Mouse (Mus musculus) retina, adult 2 months (tissue): ENCODE results near the gene Pik3cb.

Experiments used
- DNase-seq: peaks from one replicate; pipeline ENCODE4 v3.0.0-alpha.2; 2012; ENCODE audit warnings: low read depth, low spot score

Gene Pik3cb

DNA sequence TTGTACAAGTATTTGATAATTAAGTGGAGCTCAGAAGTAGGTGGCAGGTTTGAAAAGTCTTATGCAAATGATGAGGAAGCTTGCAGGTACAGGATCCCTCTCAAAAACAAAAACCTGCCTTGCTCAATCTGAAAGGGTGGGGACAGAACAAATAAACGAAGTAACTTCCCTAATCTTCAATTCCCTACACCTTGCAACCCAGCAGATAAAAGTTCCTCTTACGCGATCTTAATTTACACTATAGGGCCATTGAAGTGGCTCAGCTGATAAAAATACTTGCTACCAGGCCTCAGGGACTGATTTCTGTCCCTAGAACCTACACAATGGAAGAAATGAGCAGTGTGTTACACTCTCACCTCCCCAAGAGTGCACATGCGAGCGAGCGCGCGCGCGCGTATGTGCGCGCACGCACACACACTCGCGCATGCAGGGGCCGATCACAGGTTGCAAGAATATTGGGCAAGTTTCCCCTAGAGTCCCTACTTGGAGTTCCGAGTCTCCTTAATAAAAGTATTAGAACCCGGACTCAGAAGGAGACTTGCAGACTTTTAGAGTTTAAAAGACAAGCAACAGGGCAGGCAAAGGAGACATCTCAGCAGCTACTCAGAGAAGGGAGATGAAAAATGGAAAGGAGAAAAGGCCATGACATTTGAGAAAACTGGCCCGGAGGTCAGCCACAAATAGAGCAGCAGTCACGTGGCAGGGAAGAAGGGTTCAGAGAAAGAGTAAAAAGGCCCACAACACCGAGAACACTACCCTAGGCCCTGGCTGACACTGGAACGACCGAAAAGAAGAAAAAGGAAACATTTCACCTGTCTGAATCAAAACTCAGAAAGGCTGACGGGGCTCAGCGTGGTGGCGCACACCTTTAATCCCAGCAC lies 6.7 kb upstream of the Pik3cb start:
- no peak for DNase-seq

DNA sequence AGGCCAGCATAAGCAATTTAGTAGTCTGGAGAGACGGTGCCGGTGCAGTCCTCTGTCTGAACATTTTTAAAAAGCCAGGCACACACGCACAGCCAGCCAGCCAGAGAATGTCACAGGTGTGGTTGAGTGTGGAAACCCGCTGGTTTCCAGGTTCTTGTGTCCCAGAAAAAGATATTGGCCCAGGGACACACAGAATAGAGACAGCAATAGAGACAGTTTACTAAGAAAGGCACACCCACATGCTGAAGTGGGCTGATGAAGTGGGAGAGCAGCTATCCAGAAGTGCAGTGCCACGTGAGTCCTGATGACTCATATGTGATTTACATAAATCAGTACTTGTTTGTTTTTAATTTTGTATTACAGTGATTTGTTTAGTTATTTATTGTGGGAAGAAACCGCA lies 5.3 kb upstream of the Pik3cb start:
- DNase-seq, result no peak

DNA sequence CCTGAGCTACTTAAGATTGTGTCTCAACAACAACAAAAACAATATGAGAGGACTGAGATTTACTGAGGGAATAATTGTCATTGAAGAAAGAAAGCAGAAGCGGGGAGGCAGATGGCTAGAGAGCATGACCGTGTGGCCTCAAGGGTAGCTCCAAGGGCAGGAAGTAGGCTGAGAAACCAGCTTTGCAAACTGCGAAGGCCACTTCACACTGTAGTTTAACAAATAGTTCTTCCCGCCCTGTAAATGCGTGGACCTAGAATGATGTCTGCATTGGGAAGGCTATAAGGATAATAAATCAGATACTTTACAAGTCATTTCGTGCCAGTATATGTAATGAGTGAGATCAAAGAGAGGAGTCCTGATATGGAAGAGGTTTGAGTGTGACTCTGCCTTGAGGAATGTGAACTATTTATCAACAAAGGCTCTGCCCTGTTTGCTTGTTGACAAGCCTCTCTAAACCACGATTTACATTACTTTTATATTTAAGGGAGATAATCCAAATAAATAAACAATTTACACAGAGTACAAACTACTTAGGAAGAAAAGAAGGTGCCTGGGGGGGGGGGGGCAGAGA lies 4.1 kb upstream of the Pik3cb start:
- DNase-seq, result no peak

DNA sequence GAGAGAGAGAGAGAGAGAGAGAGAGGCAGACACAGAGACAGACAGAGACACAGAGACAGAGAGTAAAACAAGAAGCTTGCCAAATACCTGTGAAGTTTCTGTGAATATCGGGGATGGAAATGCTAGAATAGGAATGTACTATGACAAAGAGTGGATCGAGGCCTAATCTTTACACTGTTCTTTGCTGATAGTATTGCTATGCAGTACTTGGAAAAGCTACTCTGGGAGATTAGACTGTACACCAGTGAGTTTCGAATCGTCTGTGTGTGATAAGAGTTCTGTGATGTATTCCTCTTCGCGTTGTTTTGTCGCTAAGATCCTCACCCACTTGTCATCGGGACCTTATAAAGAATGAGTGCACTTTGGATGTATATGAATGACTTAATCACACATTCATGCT lies 1.2 kb upstream of the Pik3cb start:
- DNase-seq, result no peak

DNA sequence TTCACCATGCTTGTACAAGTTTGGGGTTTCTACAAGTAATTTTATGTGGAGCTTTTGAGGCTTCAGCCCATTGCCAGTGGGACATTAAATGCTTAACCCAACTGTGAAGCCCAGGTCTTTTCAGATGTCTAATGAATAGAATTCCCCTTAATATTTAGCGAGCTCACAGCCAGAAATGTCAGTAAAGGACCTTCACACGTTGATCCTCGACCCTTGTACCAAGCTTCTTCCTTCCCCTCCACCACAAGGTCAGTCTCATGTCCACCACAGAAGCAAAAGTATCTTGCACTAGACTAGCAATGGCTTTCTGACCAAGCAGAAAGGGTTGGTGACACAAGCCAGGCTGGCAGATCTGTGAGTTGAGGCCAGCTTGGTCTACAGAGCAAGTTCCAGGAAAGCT lies 750 bp upstream of the Pik3cb start:
- DNase-seq, result no peak

DNA sequence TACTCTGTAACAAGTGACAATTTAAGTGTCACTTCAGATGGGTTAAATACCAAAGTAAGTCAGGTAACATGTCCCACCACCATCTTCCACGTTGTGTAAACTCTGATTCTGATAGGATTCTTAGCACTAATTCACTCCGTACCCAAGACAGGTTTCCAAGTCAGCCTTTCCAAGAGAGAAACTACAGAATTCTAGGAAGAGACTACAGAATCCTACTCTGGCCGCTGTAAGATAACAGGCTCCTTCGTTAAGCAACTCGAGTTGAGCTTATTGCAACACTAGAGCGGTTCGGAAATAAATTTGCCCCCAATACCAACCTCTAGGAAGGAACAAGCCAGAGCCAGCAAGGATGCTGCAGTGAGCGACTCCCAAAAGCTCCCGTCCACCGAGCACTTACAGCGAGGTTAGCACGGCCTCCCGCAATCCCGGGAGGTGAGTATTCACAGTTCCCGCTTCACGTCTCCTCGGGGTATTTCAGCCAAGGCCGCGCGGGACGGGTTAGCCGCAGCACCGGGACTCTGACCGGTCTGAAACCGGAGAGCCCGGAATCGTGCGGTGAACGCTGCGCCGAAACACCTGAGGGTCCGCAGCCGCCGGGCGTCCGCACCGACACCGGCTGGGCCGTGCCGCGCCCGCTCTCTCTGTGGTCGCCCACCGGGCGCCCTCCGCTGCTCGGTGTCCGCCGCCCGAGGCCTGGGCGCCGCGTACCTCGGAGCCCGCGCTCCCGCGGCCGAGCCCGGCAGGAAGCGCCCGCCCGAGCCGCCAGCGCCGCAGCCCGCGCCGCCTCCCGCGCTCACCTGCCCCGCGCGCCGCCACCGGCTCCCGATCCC lies 1.0 kb downstream of the Pik3cb start:
- no peak for DNase-seq

DNA sequence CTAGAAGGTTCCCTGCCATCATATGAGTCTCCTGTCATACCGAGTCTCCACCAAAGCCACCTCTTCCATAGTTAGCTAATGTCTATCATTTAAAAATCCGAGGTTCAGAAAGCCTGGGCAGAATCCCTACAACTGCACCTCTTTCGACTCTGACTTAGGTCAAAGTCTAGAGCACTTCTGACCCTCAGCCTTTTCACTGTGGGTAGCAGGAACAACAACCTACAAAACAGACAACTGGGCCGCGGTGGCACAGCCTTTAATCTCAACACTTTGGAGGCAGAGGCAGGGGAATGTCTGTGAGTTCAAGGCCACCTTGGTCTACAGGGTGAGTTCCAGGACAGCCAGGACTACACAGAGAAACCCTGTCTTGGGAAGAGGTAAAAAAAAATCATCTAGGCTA lies 3.1 kb downstream of the Pik3cb start:
- DNase-seq, result no peak

DNA sequence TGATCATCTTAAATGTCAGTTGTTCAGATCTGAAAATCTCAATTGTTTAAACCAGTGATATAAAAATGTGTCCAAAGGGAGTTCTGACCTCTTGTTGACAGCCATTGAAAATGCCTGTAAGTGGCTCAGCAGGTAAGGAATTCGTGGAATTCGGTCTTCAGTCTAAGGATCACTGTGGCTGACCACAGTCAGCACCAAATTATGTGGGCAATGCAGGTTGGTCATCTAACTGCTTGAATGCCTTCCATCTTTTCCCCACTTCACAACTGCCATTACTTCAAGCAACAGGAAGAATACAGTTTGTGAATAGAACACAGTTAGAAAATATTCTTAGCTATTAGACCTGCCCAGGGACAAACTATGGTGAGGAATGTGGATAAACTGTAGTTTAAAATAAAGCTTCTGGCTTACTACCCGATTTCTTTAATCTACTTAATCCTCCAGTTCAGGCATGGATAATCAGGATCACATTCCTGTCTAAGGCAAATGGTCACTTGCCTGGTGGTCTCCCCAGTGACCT lies 8.4 kb downstream of the Pik3cb start:
- no peak for DNase-seq

DNA sequence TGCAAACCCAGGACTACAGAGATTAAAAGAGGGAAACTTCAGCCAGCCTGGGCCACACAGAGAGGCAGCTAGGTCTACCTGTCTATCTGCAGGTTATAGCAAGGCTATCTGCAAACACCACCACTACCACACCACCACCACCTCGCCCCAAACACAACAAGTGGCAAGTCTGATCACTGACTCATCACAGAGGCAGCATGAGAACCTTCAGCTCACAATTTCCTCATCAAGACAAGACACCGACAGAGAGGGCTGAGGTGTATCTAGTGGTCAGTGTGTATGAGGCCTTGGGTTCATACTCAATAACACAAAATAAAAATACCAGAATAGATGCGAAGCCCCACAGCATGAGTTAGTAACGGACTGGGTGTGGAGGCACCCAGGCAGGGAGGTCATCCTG lies 9.3 kb downstream of the Pik3cb start:
- no peak for DNase-seq

DNA sequence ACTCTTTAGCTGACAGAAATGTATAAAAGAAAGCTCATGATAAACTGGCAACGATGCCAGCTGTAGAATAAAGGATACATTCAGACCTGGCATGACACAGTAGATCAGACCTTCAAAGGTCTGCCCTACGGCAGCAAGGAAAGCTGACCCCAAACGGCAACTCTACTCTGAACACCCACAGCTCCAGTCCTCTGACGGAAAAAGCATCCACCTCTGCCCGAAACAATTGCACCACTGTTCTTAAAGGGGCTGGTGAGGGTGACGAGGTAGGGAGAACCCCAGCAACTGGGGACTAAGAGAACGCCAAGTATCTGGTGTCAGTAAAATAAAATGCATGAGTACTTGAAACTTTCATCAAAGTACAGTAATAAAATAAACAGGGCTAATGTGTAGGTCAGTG lies 12.8 kb downstream of the Pik3cb start:
- DNase-seq, result no peak

DNA sequence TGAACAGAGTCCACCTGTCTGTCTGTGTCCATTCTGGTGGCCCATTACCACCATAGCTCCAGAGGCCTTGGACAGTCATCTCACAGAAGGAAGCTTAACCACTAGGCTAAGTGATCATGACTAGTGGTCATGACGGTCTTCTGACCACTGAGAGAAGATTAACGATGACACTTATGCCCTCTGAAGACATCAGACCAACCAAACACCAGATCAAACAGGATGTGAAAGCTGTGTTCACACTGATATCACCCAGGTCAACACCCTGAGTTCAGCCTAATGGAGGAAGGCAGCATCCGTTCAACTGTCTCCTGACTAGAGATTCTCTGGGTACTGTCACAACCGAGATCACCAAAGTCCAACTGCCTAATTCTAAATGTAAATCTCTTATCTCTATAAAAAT lies 17.7 kb downstream of the Pik3cb start:
- no peak for DNase-seq

DNA sequence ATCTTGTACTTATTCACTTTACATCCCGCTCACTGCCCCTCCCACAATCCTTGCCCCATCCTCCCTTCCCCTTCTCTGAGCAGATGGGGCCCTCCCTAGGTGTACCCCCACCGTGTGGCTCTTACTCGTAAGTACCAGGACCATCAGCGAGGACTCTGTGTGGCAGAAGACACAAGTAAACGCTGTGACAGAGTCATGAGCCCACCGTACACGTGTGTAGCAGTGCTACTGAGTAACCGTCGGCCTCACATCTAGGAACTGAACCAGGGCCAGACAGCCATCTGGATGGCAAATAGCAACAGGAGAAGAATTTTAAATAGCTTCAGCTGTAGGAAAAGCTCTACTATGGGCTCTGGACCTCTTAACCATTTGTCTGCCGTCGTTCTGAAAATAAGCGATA lies 28.0 kb downstream of the Pik3cb start:
- DNase-seq, result no peak

DNA sequence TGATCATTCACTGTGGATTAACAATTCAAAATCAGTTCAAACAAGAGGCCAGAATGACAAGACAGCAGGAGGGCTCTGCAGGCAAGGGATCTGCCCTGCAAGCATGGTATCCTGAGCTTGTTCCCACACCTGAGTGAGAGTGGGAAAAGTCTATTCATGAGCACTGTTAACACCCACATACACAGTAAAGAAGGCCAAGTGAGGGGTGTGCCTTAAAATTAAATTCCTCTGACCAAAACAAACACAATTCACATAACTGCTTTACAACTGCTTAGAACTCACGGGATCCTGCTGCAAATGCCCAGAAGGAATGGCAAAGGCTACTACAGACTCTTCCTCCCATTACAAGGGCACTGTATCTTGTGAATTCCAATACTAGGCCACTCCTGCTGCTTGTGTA lies 29.3 kb downstream of the Pik3cb start:
- DNase-seq, result no peak

DNA sequence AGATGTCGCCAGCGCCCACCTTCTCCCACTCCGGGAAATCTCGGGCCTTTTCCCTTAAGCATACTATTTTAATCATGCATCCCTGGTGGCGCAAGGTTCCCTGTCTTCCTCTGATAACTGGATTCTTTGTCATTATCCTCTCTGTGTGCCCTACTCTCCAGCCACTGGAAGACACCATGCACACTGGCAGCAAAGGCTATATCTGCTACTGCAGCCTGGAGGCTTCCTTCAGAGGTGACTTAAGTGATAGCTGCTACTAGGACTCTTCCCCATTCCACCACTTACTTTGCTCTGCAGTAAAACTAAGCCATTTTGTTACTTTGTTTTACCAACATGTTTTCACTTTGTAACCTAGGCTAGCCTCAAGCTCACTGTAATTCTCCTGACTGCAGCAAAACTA lies 30.2 kb downstream of the Pik3cb start:
- no peak for DNase-seq

DNA sequence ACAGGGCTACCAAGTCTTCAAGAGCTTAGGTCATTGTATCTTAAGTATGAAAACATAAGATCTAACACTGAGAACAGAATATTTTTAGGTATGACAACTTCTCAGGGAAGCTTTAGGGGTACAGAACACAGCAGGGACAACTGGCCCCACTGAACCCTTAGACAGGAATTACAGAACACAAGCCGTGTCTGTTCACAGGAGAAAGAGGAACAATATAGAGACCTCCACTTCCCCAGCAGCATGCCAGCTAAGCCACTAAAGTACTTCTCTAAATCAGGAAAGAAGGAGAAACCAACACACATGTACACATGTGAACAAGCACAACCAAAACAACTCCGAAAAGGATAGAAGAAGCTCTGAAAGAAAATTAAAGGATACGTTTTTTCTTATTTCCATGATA lies 30.8 kb downstream of the Pik3cb start:
- DNase-seq, result no peak

DNA sequence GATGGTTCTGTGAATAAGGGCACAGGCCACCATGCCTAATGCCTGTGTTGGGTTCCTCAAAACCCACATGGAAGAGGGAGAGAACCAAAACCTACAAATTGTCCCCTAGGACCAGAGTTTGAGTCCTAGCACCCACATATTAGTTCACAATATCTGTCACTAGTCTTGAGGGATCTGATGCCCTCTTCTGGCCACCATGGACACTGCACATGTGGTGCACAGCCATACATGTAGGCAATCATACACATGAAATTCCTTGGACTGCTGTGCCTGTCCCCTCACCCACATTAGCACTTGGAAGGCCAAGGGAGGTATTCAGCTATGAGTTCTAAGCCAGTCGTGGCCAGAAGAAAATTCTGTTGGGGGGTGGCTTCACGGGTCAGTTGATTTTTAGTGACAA lies 36.0 kb downstream of the Pik3cb start:
- no peak for DNase-seq

DNA sequence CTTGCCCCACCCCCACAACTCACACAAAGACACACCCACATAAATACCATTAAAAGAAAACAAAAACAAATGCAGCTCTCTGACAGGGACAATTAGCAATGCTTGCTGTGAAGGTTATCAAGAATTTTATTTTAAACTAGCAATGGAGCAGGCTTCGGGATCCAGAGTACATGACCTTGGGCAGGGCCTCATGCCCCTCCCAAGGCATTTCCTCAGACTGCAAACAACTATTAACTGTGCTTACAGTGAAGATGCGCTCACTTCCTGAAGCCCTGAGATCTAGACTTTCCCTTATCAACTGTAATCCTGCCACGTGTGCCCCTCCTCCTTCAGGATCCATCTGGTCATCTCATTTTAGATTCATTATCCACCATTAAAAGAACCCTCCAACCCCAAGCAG lies 36.6 kb downstream of the Pik3cb start:
- no peak for DNase-seq

DNA sequence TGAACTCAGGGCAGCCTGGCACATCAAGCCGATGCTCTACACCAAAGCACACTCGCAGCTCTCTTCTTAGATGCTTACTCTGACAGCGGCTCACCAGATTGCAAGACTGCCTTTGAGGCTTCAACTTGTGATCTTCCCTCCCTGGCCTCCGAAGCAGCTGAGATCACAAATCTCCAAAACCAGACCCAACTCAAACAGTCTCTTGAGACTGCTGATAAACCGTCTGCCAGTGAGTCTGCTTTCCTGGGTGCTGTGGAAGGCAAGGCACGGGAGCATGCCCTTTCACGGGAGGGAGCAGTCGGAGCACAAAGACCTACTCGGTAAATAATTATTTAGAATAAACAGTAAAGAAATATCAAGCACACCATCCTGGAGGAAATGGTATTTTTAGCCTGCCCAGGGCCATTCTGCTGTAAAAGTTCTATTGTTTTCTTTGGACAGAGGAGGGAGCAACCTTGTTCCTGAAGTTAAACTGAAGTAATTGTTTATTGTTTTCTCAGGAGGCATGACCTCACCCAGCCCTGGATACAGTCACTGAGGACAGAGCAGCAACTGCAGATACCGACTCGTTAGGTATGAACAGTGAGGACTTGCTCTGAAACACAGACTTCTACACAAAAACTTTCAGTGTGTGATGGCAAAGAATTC lies 41.8 kb downstream of the Pik3cb start:
- DNase-seq, result no peak

DNA sequence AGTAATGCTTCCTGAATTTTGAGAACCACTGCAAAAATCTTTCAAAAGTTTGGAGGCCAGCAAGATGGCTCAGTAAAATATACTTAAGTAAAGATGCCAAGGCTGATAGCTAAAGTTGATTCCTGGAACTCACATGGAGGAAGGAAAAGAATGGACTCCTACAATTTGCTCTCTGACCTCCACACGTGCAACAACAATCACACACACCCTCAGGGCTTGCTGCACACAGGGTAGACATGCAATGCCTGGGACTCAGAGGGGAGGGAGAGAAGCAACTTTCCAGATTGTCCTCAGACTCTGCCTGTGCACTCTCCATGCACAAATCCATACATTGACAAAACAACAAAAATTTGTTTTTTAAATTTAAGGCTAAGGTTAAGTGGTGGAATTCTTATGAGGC lies 42.8 kb downstream of the Pik3cb start:
- no peak for DNase-seq

DNA sequence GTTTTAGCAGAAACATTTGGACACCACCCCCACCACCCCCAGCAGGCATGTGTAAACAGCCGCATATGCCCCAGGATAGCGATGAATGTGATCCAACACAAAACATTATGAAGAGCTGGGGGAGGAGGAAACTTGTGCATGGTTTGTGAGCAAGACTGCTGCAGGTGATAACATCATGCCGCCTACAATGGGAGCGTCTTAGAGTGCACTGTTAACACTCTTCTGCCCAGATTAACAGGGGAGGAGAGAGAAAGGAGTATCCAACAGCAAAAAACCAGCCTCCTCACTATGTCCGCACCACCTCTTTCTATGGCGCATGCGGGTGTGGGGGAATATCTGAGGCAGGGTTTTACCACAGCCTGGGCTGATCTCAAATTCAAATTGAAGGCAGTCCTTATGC lies 45.2 kb downstream of the Pik3cb start:
- DNase-seq, result no peak

DNA sequence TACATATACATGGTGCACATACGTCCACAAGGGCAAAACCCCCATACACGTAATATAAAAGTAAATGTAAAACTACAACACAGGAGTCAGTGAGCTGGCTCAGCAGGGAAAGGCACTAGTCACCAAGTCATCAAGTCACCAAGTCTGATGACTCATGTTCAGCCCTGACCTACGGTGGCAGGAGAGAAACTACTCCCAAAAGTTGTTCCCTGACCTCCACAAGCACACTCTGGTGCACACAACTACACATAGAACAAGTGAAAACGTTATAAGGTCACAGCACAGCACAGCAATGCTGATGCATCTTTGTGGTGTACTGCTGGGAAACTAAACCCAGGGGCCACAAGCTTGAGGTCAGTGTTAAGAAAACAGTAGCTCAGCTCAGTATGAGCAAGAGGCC lies 49.9 kb downstream of the Pik3cb start:
- no peak for DNase-seq

DNA sequence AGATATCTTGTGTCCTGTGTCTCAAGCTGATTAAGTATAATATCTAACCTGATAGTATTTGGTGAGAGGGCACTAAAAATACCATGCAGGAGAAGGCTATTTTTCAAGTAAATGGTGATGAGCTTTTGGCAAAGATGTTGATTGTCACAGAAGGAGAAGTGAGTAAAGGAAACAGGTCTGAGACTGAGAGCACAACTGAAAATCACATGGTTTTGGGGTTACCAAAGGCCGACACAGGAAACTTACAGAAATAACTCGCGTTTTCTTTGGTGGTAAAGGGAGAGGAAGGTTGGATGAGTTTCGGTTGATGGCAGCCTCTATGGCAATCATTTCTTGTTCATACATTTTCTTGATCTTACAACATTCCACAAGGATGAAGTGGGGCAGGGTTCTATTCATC lies 50.5 kb downstream of the Pik3cb start:
- no peak for DNase-seq
